Mouse (Mus musculus): Measurements from ENCODE around the gene Neurl3.

Gene Neurl3

DNA sequence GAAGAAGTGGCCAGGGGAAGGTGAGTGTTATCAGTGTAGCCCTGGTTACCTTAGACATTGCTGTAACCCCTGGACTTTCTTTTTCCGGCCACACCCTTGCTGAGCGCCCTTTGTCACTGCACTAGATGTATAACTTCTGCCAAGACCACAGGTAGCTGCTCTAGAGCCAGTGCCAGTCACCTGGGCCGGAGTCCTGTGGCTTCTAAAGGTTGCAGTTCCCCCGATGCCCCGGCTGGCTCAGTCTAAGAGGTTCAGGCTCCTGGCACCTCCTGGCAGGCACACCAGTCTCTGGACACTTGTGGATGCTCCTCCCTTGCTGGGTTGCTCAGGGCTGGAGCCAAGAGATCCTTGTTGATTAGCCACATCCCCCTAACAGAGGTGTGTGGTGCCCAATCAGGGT is at the start of gene Neurl3:
Gene Neurl3, minus strand, starts transcription at position 225 of the 400 bp plus-strand sequence.
- DNase-seq (ENCODE audit: low spot score in 2 of 2): no peak

GRCm38 (mm10) chr1:36323746-36324448 is 49.4 kb upstream of the Neurl3 start:
- DNase-seq (ENCODE audit: low spot score in 2 of 2): peak in 1 of 2 experiments; percentile 54

- no peak for DNase-seq (ENCODE audit: low spot score in 2 of 2)
Observed at GRCm38 (mm10) chr1:36323076-36323475, 48.6 kb upstream of the Neurl3 start.

GRCm38 (mm10) chr1:36321829-36322573 is 47.5 kb upstream of the Neurl3 start:
- DNase-seq (ENCODE audit: low spot score in 2 of 2): no peak

DNA sequence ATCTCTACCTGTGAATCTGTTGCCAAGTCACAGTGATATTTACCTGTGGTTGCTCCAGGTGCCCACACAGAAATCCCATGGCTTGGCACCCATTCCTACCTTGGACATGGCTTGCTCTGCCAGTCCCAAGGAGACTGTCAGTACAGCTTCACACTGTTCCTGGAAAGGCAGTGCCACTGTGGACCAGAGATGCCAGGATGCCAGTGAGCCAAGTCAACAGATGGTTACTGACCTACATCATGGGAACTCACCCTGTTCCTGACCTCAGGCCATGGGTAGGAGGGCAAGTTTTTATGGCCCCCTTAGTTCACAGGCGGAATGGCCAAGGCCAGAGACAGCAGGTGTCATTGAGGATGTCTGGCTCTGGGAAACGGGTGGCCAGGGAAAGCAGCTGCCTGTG is 46.7 kb upstream of the Neurl3 start:
- no peak for DNase-seq (ENCODE audit: low spot score in 2 of 2)

DNA sequence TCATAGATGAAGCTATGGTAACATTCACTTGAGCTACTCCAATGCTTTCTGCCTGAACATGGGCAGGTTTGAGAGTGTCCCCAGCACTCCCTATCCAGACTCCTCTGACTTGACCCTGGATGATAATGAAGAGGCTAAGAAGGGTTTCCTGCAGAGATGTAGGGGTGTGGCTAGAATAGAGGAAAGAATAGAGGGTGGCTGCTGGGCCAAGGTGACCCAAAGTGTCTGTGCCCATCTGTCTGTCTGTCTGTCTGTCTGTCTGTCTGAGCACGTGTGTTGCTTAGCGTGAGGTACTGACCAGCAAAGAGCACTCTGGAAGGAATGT is 41.3 kb upstream of the Neurl3 start:
- no peak for DNase-seq (ENCODE audit: low spot score in 2 of 2)

DNA sequence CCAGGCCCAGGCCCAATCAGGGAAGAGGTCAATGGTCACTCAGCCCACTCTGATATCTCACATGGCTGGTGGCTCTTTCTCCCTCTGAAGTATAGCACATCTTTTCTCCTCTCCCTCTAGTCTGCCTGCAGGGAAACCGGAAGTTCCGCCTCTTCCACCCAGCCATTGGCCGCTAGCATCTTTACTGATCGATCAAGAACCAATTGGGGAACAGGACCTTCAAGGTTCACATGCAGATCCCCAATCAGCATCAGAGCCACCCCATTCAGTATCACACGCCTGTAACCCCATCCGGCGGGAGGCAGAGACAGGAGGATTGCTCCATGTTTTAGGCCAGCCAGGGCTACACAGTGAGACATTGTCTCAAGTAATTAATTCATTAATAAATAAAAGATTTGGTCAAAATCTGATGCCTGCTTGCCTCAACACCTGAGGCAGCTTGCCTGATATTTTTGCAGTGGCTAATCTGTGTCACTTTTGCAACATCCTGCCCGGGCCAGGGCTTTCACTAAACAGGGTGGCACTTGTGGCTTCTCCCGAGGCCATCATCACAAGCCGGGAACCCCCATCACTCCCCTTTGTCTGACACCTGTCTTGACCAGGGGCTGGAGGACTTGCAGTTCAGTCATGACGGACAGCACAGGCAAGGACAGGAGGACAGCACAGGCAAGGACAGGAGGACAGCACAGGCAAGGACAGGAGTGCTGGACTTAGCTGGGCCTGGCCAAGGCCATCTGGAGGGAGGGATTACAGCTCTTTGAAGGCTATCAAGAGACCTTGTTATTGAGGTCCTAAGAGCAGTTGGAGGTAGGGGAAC is 40.7 kb upstream of the Neurl3 start:
- DNase-seq (ENCODE audit: low spot score in 2 of 2): no peak

DNA sequence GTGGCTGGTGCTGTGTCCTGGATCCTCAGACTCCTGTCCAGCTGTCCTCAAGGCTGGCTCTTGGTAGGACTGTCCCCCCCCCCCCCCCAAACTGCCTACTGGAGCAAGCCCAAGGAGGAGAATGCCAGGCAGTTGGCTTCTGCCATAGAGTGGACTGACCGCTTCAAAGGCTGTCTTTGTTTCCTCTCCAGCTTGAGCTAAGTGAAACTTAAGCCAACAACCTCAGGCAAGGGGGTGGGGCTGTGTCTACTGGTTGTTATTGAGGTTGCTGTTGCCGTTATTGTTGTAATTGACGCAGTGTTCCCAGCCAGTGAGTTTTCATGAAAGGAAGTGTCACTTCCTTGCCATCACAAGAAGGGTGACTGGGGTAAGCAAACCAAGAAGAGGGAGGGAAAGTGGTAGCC is 35.0 kb upstream of the Neurl3 start:
- DNase-seq (ENCODE audit: low spot score in 2 of 2): peak; percentile 42 to 62

DNA sequence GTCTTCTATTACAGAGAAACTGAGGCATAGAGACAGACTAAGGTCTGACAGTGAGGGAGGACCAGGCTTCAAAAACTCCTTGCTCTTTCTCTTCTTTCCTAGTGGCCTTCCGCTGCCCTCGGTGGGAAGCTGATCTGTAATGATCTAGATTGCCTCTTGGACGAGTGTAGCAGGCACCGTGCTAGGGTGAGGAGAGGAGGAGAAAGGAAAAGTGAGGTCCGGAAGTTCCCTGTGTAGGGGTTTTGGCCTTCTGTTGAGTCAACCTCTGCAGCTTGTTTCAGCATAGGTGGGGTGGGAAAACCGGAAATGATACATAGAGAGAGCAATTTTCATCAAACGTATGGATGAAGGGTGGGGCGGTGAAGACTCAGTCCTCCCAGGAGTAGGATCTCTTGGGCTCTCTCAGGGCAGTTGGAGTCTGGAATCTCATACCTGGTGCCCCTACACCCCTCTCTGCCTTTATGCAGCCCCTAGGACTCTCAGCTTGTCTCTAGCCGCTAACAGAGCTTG is 34.5 kb upstream of the Neurl3 start:
- DNase-seq (ENCODE audit: low spot score in 2 of 2): no peak

GRCm38 (mm10) chr1:36308451-36308901 is 34.0 kb upstream of the Neurl3 start:
- DNase-seq (ENCODE audit: low spot score in 2 of 2): no peak

GRCm38 (mm10) chr1:36307495-36308280 is 33.2 kb upstream of the Neurl3 start, which contains the start of gene Arid5a:
Gene Arid5a (plus strand): TSS chr1:36307733.
- DNase-seq (ENCODE audit: low spot score in 2 of 2): peak; percentile 82 to 84

DNA sequence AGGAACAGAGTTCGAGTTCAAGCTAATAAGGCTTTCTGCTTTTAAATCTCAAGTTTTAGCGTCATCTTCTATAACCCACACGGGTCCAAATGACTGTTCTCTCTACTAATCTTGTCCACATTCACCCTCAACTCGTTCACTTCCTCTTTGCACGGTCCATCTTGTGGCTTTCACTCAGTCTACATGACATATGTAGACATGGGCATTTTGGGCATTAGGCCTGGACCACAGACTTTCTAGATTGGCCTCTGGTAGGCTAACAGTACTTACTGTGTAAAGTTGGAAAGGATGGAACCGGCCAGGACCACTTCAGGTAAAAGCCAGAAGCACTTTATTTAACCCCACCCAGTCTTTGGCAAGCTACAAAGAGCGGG is 32.6 kb upstream of the Neurl3 start:
- no peak for DNase-seq (ENCODE audit: low spot score in 2 of 2)

DNA sequence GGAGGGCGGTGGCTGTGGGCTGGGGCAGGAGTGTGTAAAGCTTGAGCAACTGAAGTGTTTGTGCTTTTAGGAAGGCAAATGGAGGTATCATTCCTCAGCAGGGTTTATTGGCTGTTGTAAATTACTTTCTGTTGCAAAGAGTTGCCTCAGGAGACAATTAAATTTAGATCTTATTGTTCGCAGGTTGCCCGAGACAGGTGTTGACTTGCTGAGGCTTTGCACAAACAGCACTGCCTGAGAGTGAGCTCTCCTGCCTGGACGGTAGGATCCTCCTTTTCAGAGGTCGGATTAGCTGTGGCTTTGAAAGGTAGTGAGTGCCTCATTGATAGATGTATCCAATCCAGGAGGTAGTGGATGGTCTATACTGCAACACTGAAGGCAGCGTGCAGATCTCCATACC is 31.6 kb upstream of the Neurl3 start:
- DNase-seq (ENCODE audit: low spot score in 2 of 2): no peak

DNA sequence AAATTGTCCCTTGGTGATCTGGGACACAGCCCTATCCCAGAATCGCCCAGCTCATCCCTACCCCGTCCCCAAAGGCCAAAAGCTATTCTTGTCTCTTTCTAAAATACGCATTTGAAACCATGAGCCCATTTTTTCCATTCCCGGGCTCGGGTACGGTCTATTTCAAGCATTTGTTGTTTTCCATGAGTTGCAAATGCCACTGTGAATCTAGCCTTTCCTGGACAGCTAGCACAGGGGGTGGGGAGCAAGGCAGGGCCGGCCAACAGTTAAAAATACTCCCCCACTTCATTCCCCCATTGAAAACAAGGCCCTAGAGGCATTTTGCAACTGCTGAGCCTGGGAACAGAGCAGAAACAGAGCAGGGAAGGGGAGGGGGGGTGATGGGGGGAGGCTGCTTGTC is 30.3 kb upstream of the Neurl3 start:
- DNase-seq (ENCODE audit: low spot score in 2 of 2): no peak

DNA sequence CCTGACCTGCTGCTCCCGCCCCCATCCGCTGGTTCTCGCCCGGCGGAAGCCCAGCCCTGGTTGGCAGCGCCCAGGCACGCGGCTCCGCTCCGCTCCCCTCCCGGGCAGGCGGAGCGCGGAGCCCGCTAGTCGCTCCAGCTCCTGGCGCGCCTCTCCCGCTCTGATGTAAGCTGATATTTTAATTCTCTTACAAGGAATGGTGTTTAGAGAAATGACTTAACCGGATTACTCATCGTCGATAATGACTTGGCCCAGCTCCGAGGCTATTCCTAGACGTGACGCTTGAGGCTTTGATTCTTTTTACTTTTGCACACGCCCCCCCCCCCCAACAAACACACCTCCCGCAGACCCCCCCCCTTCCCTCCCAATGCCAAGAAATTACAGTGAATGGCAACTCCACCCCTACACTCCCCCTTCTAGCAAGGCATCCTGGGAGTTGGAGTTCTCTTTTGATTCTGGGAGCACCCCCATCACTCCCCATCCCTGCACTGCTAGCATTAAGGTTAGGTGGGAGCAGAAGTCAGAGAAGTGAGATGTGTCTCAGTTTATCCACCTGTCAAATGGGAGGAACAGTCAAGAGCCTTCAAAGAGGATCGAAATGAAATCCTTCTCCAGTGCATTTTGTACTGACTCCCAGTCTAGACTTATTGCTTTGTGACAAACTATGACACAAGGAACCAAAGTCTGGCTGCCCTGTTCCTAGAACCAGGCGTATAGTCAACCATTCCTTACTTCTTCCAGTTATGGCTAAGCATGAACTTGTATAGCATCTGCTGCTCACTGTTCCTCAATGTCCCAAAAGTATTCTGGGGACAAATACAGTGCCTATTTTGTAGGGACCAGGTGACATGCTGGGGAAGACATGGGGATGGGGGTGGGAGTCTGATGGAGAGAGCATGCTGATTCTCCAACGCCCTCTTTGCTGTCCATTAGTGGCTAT is 29.2 kb upstream of the Neurl3 start:
- peak; percentile 67 to 78 for DNase-seq (ENCODE audit: low spot score in 2 of 2)

GRCm38 (mm10) chr1:36302957-36303356 is 28.5 kb upstream of the Neurl3 start:
- DNase-seq (ENCODE audit: low spot score in 2 of 2): no peak

GRCm38 (mm10) chr1:36302273-36302672 is 27.8 kb upstream of the Neurl3 start:
- no peak for DNase-seq (ENCODE audit: low spot score in 2 of 2)

DNA sequence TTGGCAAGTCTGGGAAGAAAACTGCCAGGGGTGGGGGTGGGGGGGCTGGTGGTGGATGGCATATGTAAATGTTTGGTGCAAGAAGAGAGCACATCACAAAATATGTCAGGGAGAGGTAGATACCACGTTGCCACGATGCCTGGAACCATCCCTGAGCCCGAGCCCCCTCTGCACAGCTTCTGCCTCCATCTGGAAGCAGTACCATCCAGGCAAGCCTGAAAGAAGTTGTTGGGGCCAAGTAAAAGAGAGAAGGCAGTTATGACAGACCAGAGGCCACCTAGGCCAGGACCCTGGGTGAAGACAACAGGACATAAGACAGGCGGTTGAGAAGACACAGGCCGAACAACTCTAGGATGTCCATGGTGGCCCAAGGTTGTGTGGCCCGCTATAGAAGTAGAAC is 26.0 kb upstream of the Neurl3 start:
- DNase-seq (ENCODE audit: low spot score in 2 of 2): no peak

DNA sequence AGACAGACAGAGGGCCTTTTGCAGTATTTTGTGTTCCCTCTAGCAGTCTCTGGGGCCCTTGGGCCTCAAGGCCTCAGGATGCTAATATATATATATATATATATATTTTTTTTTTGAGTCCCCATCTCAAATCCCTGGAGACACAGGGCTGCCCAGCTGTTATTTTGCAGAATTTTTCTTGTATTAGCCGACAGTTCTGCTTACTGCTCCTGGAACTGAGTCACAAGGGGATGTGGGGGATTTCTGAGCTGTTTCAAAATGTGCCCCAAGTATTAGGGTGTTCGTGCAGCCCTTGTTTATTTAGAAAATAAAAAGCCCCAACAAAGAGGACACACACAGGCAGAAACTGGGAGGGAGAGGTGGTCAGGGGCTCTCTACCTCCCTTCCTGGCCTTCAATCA is 25.2 kb upstream of the Neurl3 start:
- DNase-seq (ENCODE audit: low spot score in 2 of 2): no peak

GRCm38 (mm10) chr1:36299126-36299525 is 24.6 kb upstream of the Neurl3 start:
- DNase-seq (ENCODE audit: low spot score in 2 of 2): no peak

Measured in frontal cortex, postnatal 10 days (tissue).